In the genomic region with DNA sequence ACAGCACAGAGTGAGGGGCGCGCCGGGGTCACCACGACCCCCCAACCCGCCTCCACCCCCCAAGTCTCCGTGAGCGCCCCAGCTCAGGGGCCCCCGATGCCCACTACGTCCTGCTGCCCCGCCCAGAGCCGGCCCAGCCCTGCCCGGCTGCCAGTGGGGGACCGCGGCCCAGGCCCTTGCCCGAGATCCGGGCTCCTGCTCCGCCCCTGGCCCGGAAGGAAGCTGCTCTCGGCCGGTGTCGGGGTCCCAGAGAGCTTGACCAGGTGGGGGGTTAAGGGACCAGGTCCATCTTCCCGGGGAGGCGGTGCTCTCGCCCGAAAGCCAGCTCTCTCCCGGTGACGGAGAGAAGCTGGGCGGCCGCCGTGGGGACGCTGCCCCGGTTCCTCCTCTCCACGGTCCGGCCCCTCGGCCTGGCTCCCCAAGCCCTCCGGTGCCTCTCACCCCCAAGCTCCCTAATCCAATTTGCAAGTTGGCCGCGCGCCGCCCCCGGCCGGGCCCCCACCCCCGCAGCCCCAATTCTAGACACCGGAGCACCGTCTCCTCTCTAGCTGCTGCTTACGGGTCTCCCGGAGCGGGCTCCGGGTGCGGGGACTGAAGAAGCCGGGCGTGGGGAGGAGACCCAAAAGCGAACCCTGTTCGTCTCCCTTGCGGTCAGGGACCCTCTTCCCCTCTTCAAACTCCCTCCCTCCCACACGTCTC, we compare ENCODE assay signal across 9 mouse cellular contexts. TPM values are rescaled to one million over a fixed set of nuclear protein-coding genes. Genes with fewer than 3 reads are reported as not detected.
DNase-seq lines count a peak whose midpoint lies in the region; ATAC-seq and TF ChIP-seq lines count a peak whose summit lies in the region.
"Had no signal": no experiment of that assay in that cellular context is flagged by ENCODE, and none has a peak within 500 bp of the region (broad histone marks: within the 10 kb centered on the region; RNA-seq: fewer than 3 reads in every experiment).

No protein-coding gene starts in this region.

- no peak overlapping the region for H3K9ac ChIP-seq in heart, postnatal 0 days (replicated peaks; ENCODE audit: low read depth, low read length)
- H3K9ac ChIP-seq in forebrain, embryonic 16.5 days (replicated peaks; ENCODE audit: low read depth, low read length), result peak overlapping the region; percentile 82
- 0 out of 2 replicates have a peak overlapping the region, but pooled peaks have one; percentile 20 for H3K9ac ChIP-seq in midbrain, embryonic 11.5 days (ENCODE audit: low read length)

- TF ChIP-seq CTCF in heart, postnatal 0 days (IDR thresholded peaks at IDR 0.05; ENCODE audit: low read depth), result no peak
- TF ChIP-seq CTCF in brain, embryonic 14.5 days (IDR thresholded peaks at IDR 0.05; ENCODE audit: borderline replicate concordance, extremely low read depth, insufficient read depth, insufficient read length), result no peak

- TF ChIP-seq POLR2A in brain, embryonic 14.5 days (IDR thresholded peaks at IDR 0.05; ENCODE audit: borderline replicate concordance, extremely low read depth, insufficient read depth, insufficient read length, poor library complexity, severe bottlenecking), result no peak

- no peak for ATAC-seq in heart, postnatal 0 days (ENCODE audit: insufficient read depth, low read depth)
- ATAC-seq in forebrain, embryonic 16.5 days, result no peak
- no peak for ATAC-seq in midbrain, embryonic 11.5 days (ENCODE audit: low FRiP score)

- peak overlapping the region; percentile 47 for H3K4me2 ChIP-seq in heart, postnatal 0 days (ENCODE audit: low read depth, low read length)
- H3K4me2 ChIP-seq in forebrain, embryonic 16.5 days (ENCODE audit: low read length), result peak overlapping the region; percentile 16
- H3K4me2 ChIP-seq in midbrain, embryonic 11.5 days, result peak overlapping the region; percentile 29

- H3K4me3 ChIP-seq in heart, postnatal 0 days (ENCODE audit: low read depth, low read length), result peak overlapping the region; percentile 33
- H3K4me3 ChIP-seq in forebrain, embryonic 16.5 days (replicated peaks; ENCODE audit: low read length), result peak overlapping the region; percentile 59
- H3K4me3 ChIP-seq in midbrain, embryonic 11.5 days (ENCODE audit: low read depth, low read length), result peak overlapping the region; percentile 22

- peaks cover 16% of the 10 kb centered on the region for H3K4me1 ChIP-seq in heart, postnatal 0 days (ENCODE audit: control insufficient read depth, insufficient read depth)
- H3K4me1 ChIP-seq in forebrain, embryonic 16.5 days (replicated peaks; ENCODE audit: control insufficient read depth, insufficient read depth, low read length), result peaks cover 33% of the 10 kb centered on the region
- peaks cover 16% of the 10 kb centered on the region for H3K4me1 ChIP-seq in midbrain, embryonic 11.5 days (ENCODE audit: control insufficient read depth, insufficient read depth, low read length)

- H3K9me3 ChIP-seq in heart, postnatal 0 days (replicated peaks; ENCODE audit: control insufficient read depth, low read length), result no peaks in the 10 kb centered on the region
- H3K9me3 ChIP-seq in forebrain, embryonic 16.5 days (ENCODE audit: control insufficient read depth, low read length), result no peaks in the 10 kb centered on the region
- H3K9me3 ChIP-seq in midbrain, embryonic 11.5 days (ENCODE audit: control insufficient read depth, low read length), result no peaks in the 10 kb centered on the region

- peaks cover 99% of the 10 kb centered on the region for H3K27me3 ChIP-seq in heart, postnatal 0 days (ENCODE audit: control insufficient read depth, insufficient read depth, low read length)
- H3K27me3 ChIP-seq in forebrain, embryonic 16.5 days (replicated peaks; ENCODE audit: control insufficient read depth, insufficient read depth, low read length), result peaks cover 40% of the 10 kb centered on the region
- H3K27me3 ChIP-seq in midbrain, embryonic 11.5 days (ENCODE audit: control insufficient read depth, insufficient read depth, low read length), result peaks cover 97% of the 10 kb centered on the region

- no peak for TF ChIP-seq EP300 in heart, postnatal 0 days (IDR thresholded peaks at IDR 0.05; ENCODE audit: low read depth)

- no peak overlapping the region for H3K27ac ChIP-seq in heart, postnatal 0 days (ENCODE audit: low read depth)
- peak overlapping the region; percentile 99 for H3K27ac ChIP-seq in forebrain, embryonic 16.5 days (ENCODE audit: low read length)
- no peak overlapping the region for H3K27ac ChIP-seq in midbrain, embryonic 11.5 days (ENCODE audit: low read depth, low read length)

- intact Hi-C loops in heart, postnatal 25 days (cut with DNase I), result no loop called here

- H3K36me3 ChIP-seq in heart, postnatal 0 days (replicated peaks; ENCODE audit: control insufficient read depth, insufficient read depth, low read length), result no peaks in the 10 kb centered on the region
- no peaks in the 10 kb centered on the region for H3K36me3 ChIP-seq in forebrain, embryonic 16.5 days (ENCODE audit: control insufficient read depth, insufficient read depth)
- H3K36me3 ChIP-seq in midbrain, embryonic 11.5 days (ENCODE audit: control insufficient read depth, insufficient read depth, low read length), result no peaks in the 10 kb centered on the region

- no peak for DNase-seq in heart, postnatal 0 days (ENCODE audit: low spot score)
- no peak for DNase-seq in heart, postnatal 25 days (ENCODE audit: low spot score)
- peak; percentile 52 for DNase-seq in brain, embryonic 14.5 days (ENCODE audit: low read depth)
- peak; percentile 92 for DNase-seq in midbrain, embryonic 11.5 days (ENCODE audit: low spot score, missing footprints)
- no peak for DNase-seq in embryo, embryonic 11 days
- no peak for DNase-seq in spleen, postnatal 4 days (ENCODE audit: low spot score in 2 of 2)
- DNase-seq in T-cell, adult 2 months (ENCODE audit: low spot score), result no peak

- 2% methylated on average over 53 of the region's 56 CpGs for WGBS in heart, postnatal 0 days
- under 1% methylated on average over 47 of the region's 56 CpGs for WGBS in forebrain, embryonic 16.5 days
- under 1% methylated on average over 54 of the region's 56 CpGs for WGBS in midbrain, embryonic 11.5 days

RNA-seq across cellular contexts. Expression of gene Neurod2, which starts 0.9 kb away (rescaled TPM):
- total RNA-seq in heart, postnatal 0 days (2014; rRNA removed; ENCODE audit: low replicate concordance), result not detected in 2 replicates
- not detected in 2 replicates for polyA plus RNA-seq in heart, postnatal 0 days (2015; fragmentation: Nextera tagmentation; extraction: Ambion mirVana)
- total RNA-seq in heart, postnatal 25 days (2021), result not detected
- polyA plus RNA-seq in brain, embryonic 14.5 days (2012; rRNA removed), result 52.0 and 101 TPM in 2 replicates
- 110 and 133 TPM in 2 replicates for polyA plus RNA-seq in forebrain, embryonic 16.5 days (2015; fragmentation: Nextera tagmentation; extraction: Ambion mirVana)
- 0.15 and 0.17 TPM in 2 replicates for polyA plus RNA-seq in midbrain, embryonic 11.5 days (2014; fragmentation: Nextera tagmentation; extraction: Ambion mirVana)
- total RNA-seq: MEL had no signal

RNA-seq across cellular contexts. Expression of gene Ppp1r1b, which starts 19.7 kb away (rescaled TPM):
- total RNA-seq in heart, postnatal 0 days (2014; rRNA removed; ENCODE audit: low replicate concordance), result 16.3 and 18.6 TPM in 2 replicates
- polyA plus RNA-seq in heart, postnatal 0 days (2015; fragmentation: Nextera tagmentation; extraction: Ambion mirVana), result 32.1 and 38.5 TPM in 2 replicates
- total RNA-seq in heart, postnatal 25 days (2021), result 1 to 10 TPM; 5.3 to 5.8 TPM
- polyA plus RNA-seq in brain, embryonic 14.5 days (2012; rRNA removed), result 6.9 and 18.2 TPM in 2 replicates
- polyA plus RNA-seq in forebrain, embryonic 16.5 days (2015; fragmentation: Nextera tagmentation; extraction: Ambion mirVana), result 69.7 and 72.4 TPM in 2 replicates
- polyA plus RNA-seq in midbrain, embryonic 11.5 days (2014; fragmentation: Nextera tagmentation; extraction: Ambion mirVana), result 0.78 and 0.91 TPM in 2 replicates

RNA-seq across cellular contexts. Expression of gene Stard3, which starts 29.6 kb away (rescaled TPM):
- total RNA-seq in heart, postnatal 0 days (2014; rRNA removed; ENCODE audit: low replicate concordance), result 44.8 and 53.6 TPM in 2 replicates
- 34.7 and 35.3 TPM in 2 replicates for polyA plus RNA-seq in heart, postnatal 0 days (2015; fragmentation: Nextera tagmentation; extraction: Ambion mirVana)
- 10 to 100 TPM; 19.7 to 24.9 TPM for total RNA-seq in heart, postnatal 25 days (2021)
- polyA plus RNA-seq in brain, embryonic 14.5 days (2012; rRNA removed), result 66.1 and 124 TPM in 2 replicates
- polyA plus RNA-seq in forebrain, embryonic 16.5 days (2015; fragmentation: Nextera tagmentation; extraction: Ambion mirVana), result 52.8 and 56.3 TPM in 2 replicates
- 39.7 and 41.5 TPM in 2 replicates for polyA plus RNA-seq in midbrain, embryonic 11.5 days (2014; fragmentation: Nextera tagmentation; extraction: Ambion mirVana)

RNA-seq across cellular contexts. Expression of gene Tcap, which starts 55.1 kb away (rescaled TPM):
- 293 and 299 TPM in 2 replicates for total RNA-seq in heart, postnatal 0 days (2014; rRNA removed; ENCODE audit: low replicate concordance)
- 455 and 518 TPM in 2 replicates for polyA plus RNA-seq in heart, postnatal 0 days (2015; fragmentation: Nextera tagmentation; extraction: Ambion mirVana)
- total RNA-seq in heart, postnatal 25 days (2021), result 1,000 to 10,000 TPM; 1,084 to 2,520 TPM
- 0.38 and 0.48 TPM in 2 replicates for polyA plus RNA-seq in brain, embryonic 14.5 days (2012; rRNA removed)
- 0.23 and 0.26 TPM in 2 replicates for polyA plus RNA-seq in forebrain, embryonic 16.5 days (2015; fragmentation: Nextera tagmentation; extraction: Ambion mirVana)
- not detected in 2 replicates for polyA plus RNA-seq in midbrain, embryonic 11.5 days (2014; fragmentation: Nextera tagmentation; extraction: Ambion mirVana)
- total RNA-seq: MEL had no signal

RNA-seq across cellular contexts. Expression of gene Pnmt, which starts 57.7 kb away (rescaled TPM):
- 4.2 TPM in 1 of 2 replicates, not detected in the other for total RNA-seq in heart, postnatal 0 days (2014; rRNA removed; ENCODE audit: low replicate concordance)
- polyA plus RNA-seq in heart, postnatal 0 days (2015; fragmentation: Nextera tagmentation; extraction: Ambion mirVana), result 0.26 TPM in 1 of 2 replicates, not detected in the other
- 1 to 10 TPM; 1.3 to 1.7 TPM for total RNA-seq in heart, postnatal 25 days (2021)
- 0.88 and 1.6 TPM in 2 replicates for polyA plus RNA-seq in brain, embryonic 14.5 days (2012; rRNA removed)
- polyA plus RNA-seq in forebrain, embryonic 16.5 days (2015; fragmentation: Nextera tagmentation; extraction: Ambion mirVana), result 0.21 and 0.86 TPM in 2 replicates
- not detected in 2 replicates for polyA plus RNA-seq in midbrain, embryonic 11.5 days (2014; fragmentation: Nextera tagmentation; extraction: Ambion mirVana)
- total RNA-seq: MEL had no signal

Comparison
In these comparisons a context has a peak if more than half of its experiments do, and no peak if none do; other contexts are left out.
1. DNase-seq: peak in brain, embryonic 14.5 days (single experiment) and midbrain, embryonic 11.5 days (single experiment); none in heart, postnatal 0 days (single experiment), heart, postnatal 25 days (single experiment), embryo, embryonic 11 days (single experiment), spleen, postnatal 4 days (0 of 2) and T-cell, adult 2 months (single experiment).
2. RNA of gene Neurod2, which starts 0.9 kb away (polyA plus RNA-seq): 110 to 133 TPM in forebrain, embryonic 16.5 days and 52.0 to 101 TPM in brain, embryonic 14.5 days; 0.15 to 0.17 TPM in midbrain, embryonic 11.5 days and not detected in heart, postnatal 0 days; every median in the first group is over 10 times any median in the second.
3. Peak in every context shown above with its lines, with median percentiles within 50 percentile points of each other: H3K4me2 ChIP-seq and H3K4me3 ChIP-seq.